19 mouse cellular contexts compared by ENCODE assay signal in genomic region chr4:129761606-129762005, GRCm38 (mm10). TPM values are rescaled to one million over a fixed set of nuclear protein-coding genes. Genes with fewer than 3 reads are reported as not detected.
DNase-seq lines count a peak whose midpoint lies in the region; ATAC-seq lines count a peak whose summit lies in the region.
"Had no signal": no experiment of that assay in that cellular context is flagged by ENCODE, and none has a peak within 500 bp of the region (broad histone marks: within the 10 kb centered on the region; RNA-seq: fewer than 3 reads in every experiment).

No protein-coding gene starts in this region.

- WGBS in kidney, embryonic 14.5 days: 94% methylated on average over 12 of the region's 12 CpGs
- 94% methylated on average over 12 of the region's 12 CpGs for WGBS in neural tube, embryonic 15.5 days

- no peaks in the 10 kb centered on the region for H3K27me3 ChIP-seq in splenic B cell, adult 2 months (ENCODE audit: control insufficient read depth, insufficient read depth, low read length, poor library complexity, severe bottlenecking)
- no peaks in the 10 kb centered on the region for H3K27me3 ChIP-seq in kidney, embryonic 14.5 days (ENCODE audit: control insufficient read depth, insufficient read depth, low read length)
- H3K27me3 ChIP-seq in neural tube, embryonic 15.5 days (replicated peaks): no peaks in the 10 kb centered on the region
- H3K27me3 ChIP-seq: heart, embryonic 15.5 days; liver, embryonic 13.5 days; midbrain, embryonic 12.5 days had no signal

- no peaks in the 10 kb centered on the region for H3K4me1 ChIP-seq in kidney, embryonic 14.5 days (ENCODE audit: control insufficient read depth, insufficient read depth, low read length)
- no peaks in the 10 kb centered on the region for H3K4me1 ChIP-seq in neural tube, embryonic 15.5 days
- H3K4me1 ChIP-seq: forebrain, embryonic 10.5 days; heart, embryonic 15.5 days; liver, embryonic 13.5 days; midbrain, embryonic 12.5 days had no signal

- H3K4me2 ChIP-seq in kidney, embryonic 14.5 days (replicated peaks; ENCODE audit: low read depth, low read length): no peak overlapping the region
- H3K4me2 ChIP-seq in neural tube, embryonic 15.5 days: no peak overlapping the region
- H3K4me2 ChIP-seq: heart, embryonic 15.5 days; hindbrain, embryonic 14.5 days; liver, embryonic 13.5 days; midbrain, embryonic 12.5 days had no signal

- peak; percentile 83 to 87 for ATAC-seq in hematopoietic stem cell, adult 5-6 weeks (replicated peaks in 1 of 2; ENCODE audit: insufficient read depth in 1 of 2, low FRiP score in 2 of 2, low TSS enrichment in 1 of 2, low read depth in 1 of 2, poor library complexity in 2 of 2, severe bottlenecking in 2 of 2)
- ATAC-seq in kidney, embryonic 14.5 days (ENCODE audit: low FRiP score, low TSS enrichment): no peak
- ATAC-seq in neural tube, embryonic 15.5 days (ENCODE audit: low FRiP score): no peak

- no peaks in the 10 kb centered on the region for H3K9me3 ChIP-seq in kidney, embryonic 14.5 days (ENCODE audit: control insufficient read depth, low read length)
- no peaks in the 10 kb centered on the region for H3K9me3 ChIP-seq in neural tube, embryonic 15.5 days (replicated peaks)
- H3K9me3 ChIP-seq: forebrain, embryonic 10.5 days; heart, embryonic 15.5 days; liver, embryonic 13.5 days; midbrain, embryonic 12.5 days had no signal

- H3K4me3 ChIP-seq in kidney, embryonic 14.5 days (ENCODE audit: low read length): no peak overlapping the region
- no peak overlapping the region for H3K4me3 ChIP-seq in neural tube, embryonic 15.5 days (replicated peaks)
- H3K4me3 ChIP-seq: forebrain, embryonic 10.5 days; heart, embryonic 15.5 days; liver, embryonic 13.5 days; midbrain, embryonic 12.5 days had no signal

- peak; percentile 92 for DNase-seq in 416B (ENCODE audit: low read depth)
- peak; percentile 63 to 69 for DNase-seq in B cell, adult 2 months
- peak; percentile 80 for DNase-seq in splenic B cell, adult 2 months (ENCODE audit: low read depth, low spot score)
- DNase-seq in heart, postnatal 14 days: no peak
- DNase-seq in embryo, embryonic 10.5 days (ENCODE audit: low spot score): no peak
- DNase-seq: adrenal gland, adult 2 months; cerebellum, adult 11-12 months; kidney, adult 11 months; kidney, postnatal 36 days; liver, embryonic 13.5 days; lung, postnatal 14 days had no signal

- intact Hi-C loops in heart, postnatal 14 days (cut with DNase I): no loop called here

- no peaks in the 10 kb centered on the region for H3K36me3 ChIP-seq in splenic B cell, adult 2 months (ENCODE audit: control insufficient read depth, insufficient read depth, low read length, poor library complexity, severe bottlenecking)
- no peaks in the 10 kb centered on the region for H3K36me3 ChIP-seq in kidney, embryonic 14.5 days (ENCODE audit: control insufficient read depth, insufficient read depth, low read length)
- no peaks in the 10 kb centered on the region for H3K36me3 ChIP-seq in neural tube, embryonic 15.5 days
- H3K36me3 ChIP-seq: forebrain, embryonic 10.5 days; heart, embryonic 15.5 days; liver, embryonic 13.5 days; midbrain, embryonic 12.5 days had no signal

- H3K27ac ChIP-seq in kidney, embryonic 14.5 days (ENCODE audit: low read depth, low read length): no peak overlapping the region
- H3K27ac ChIP-seq in neural tube, embryonic 15.5 days (replicated peaks): no peak overlapping the region
- H3K27ac ChIP-seq: forebrain, embryonic 10.5 days; heart, embryonic 15.5 days; hindbrain, embryonic 14.5 days; liver, embryonic 13.5 days; midbrain, embryonic 12.5 days; stomach, postnatal 0 days had no signal

- no peak overlapping the region for H3K9ac ChIP-seq in kidney, embryonic 14.5 days (ENCODE audit: low read depth, low read length)
- H3K9ac ChIP-seq in neural tube, embryonic 15.5 days (replicated peaks): no peak overlapping the region
- H3K9ac ChIP-seq: heart, embryonic 15.5 days; hindbrain, embryonic 14.5 days; liver, embryonic 13.5 days; midbrain, embryonic 12.5 days had no signal

RNA-seq across cellular contexts. Expression of gene Khdrbs1, which starts 19.5 kb away (rescaled TPM):
- total RNA-seq in hematopoietic stem cell, adult 5-6 weeks (2017): 92.1 and 122 TPM in 2 replicates
- 10 to 100 TPM; 44.2 to 49.3 TPM for total RNA-seq in heart, postnatal 14 days (2021)
- polyA plus RNA-seq in kidney, embryonic 14.5 days (2014; fragmentation: Nextera tagmentation; extraction: Ambion mirVana): 100 and 131 TPM in 2 replicates
- 105 and 106 TPM in 2 replicates for polyA plus RNA-seq in neural tube, embryonic 15.5 days (2015; fragmentation: Nextera tagmentation; extraction: Ambion mirVana)

RNA-seq across cellular contexts. Expression of gene Ptp4a2, which starts 49.4 kb away (rescaled TPM):
- total RNA-seq in hematopoietic stem cell, adult 5-6 weeks (2017): 413 and 530 TPM in 2 replicates
- total RNA-seq in heart, postnatal 14 days (2021): 100 to 1,000 TPM; 212 to 215 TPM
- polyA plus RNA-seq in kidney, embryonic 14.5 days (2014; fragmentation: Nextera tagmentation; extraction: Ambion mirVana): 253 and 276 TPM in 2 replicates
- polyA plus RNA-seq in neural tube, embryonic 15.5 days (2015; fragmentation: Nextera tagmentation; extraction: Ambion mirVana): 217 and 247 TPM in 2 replicates

Comparison
In these comparisons a context has a peak if more than half of its experiments do, and no peak if none do; other contexts are left out.
1. DNase-seq: peak in 416B (single experiment), B cell, adult 2 months (2 of 2) and splenic B cell, adult 2 months (single experiment); none in heart, postnatal 14 days (0 of 2) and embryo, embryonic 10.5 days (single experiment).
2. ATAC-seq: peak in hematopoietic stem cell, adult 5-6 weeks (2 of 2); none in kidney, embryonic 14.5 days (single experiment) and neural tube, embryonic 15.5 days (single experiment).